ENCODE assay signal across 8 mouse cellular contexts in the genomic region with DNA sequence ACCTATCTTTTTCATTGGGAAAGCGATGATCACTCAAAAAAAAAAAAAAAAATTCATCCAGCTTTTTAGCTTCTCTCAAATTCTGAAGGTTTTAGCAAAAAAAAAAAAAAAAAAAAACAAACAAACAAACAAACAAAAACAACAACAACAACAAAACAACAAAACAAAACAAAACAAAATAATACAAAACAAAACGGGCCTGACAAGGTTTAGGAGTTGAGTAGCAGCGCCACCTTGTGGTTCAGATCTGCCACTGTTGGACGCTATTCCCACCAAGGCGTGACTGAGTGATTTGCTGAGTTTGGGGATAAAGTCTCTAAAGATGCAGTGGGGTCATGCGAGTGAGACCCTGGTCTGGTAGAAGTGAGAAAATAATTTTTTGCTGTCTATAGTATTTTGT. TPM values are rescaled to one million over a fixed set of nuclear protein-coding genes. Genes with fewer than 3 reads are reported as not detected.
A peak's percentile ranks its signal among the peaks of the same experiment; 100 is the strongest.
DNase-seq lines count a peak whose midpoint lies in the region; ATAC-seq and TF ChIP-seq lines count a peak whose summit lies in the region.

No protein-coding gene starts in this region.

- no peak for TF ChIP-seq EP300 in heart, postnatal 0 days (IDR thresholded peaks at IDR 0.05; ENCODE audit: low read depth)

- no peak overlapping the region for H3K4me3 ChIP-seq in heart, postnatal 0 days (ENCODE audit: low read depth, low read length)

- H3K27me3 ChIP-seq in heart, postnatal 0 days (ENCODE audit: control insufficient read depth, insufficient read depth, low read length), result no peaks in the 10 kb centered on the region

- no peaks in the 10 kb centered on the region for H3K36me3 ChIP-seq in heart, postnatal 0 days (replicated peaks; ENCODE audit: control insufficient read depth, insufficient read depth, low read length)

- no peak overlapping the region for H3K27ac ChIP-seq in heart, postnatal 0 days (ENCODE audit: low read depth)

- ATAC-seq in cerebellum, adult (ENCODE audit: insufficient number of reproducible peaks, low FRiP score, low TSS enrichment), result peak; percentile 70; the same call in 1 of the 2 replicates
- ATAC-seq in heart, postnatal 0 days (ENCODE audit: insufficient read depth, low read depth), result no peak; the same call in 1 of the 2 replicates

- H3K4me1 ChIP-seq in heart, postnatal 0 days (ENCODE audit: control insufficient read depth, insufficient read depth), result no peaks in the 10 kb centered on the region

- no peaks in the 10 kb centered on the region for H3K9me3 ChIP-seq in heart, postnatal 0 days (replicated peaks; ENCODE audit: control insufficient read depth, low read length)

- no peak for DNase-seq in cerebellum, adult 11-12 months
- peak; percentile 69 to 71 for DNase-seq in adrenal gland, adult 18-20 months (ENCODE audit: low spot score in 2 of 2)
- peak; percentile 85 for DNase-seq in embryo, embryonic 10 days (ENCODE audit: low spot score)
- peak; percentile 18 for DNase-seq in heart, postnatal 0 days (ENCODE audit: low spot score)
- peak; percentile 74 to 77 for DNase-seq in layer of hippocampus, postnatal 10 days (ENCODE audit: low spot score in 2 of 2)
- DNase-seq in lung, postnatal 4 days, result peak; percentile 52 to 64
- DNase-seq in right cerebral cortex, postnatal 14 days, result peak; percentile 60

- H3K4me2 ChIP-seq in heart, postnatal 0 days (ENCODE audit: low read depth, low read length), result no peak overlapping the region

- peak; percentile 93 for TF ChIP-seq CTCF in heart, postnatal 0 days (IDR thresholded peaks at IDR 0.05; ENCODE audit: low read depth)

- no peak overlapping the region for H3K9ac ChIP-seq in heart, postnatal 0 days (replicated peaks; ENCODE audit: low read depth, low read length)

- 26% methylated on average over 6 of the region's 6 CpGs for WGBS in heart, postnatal 0 days

RNA-seq across cellular contexts. Expression of gene Cpa3, which starts 43.1 kb away (rescaled TPM):
- total RNA-seq in adrenal gland, adult 18-20 months (2021), result 1 to 10 TPM; 1.5 to 3.4 TPM
- 7.3 and 13.5 TPM in 2 replicates for total RNA-seq in heart, postnatal 0 days (2014; rRNA removed; ENCODE audit: low replicate concordance)
- polyA plus RNA-seq in heart, postnatal 0 days (2015; fragmentation: Nextera tagmentation; extraction: Ambion mirVana), result 16.3 and 19.6 TPM in 2 replicates
- total RNA-seq in layer of hippocampus, postnatal 10 days (2021), result under 1 TPM; 0.60 to 0.69 TPM

RNA-seq across cellular contexts. Expression of gene Gyg, which starts 43.8 kb away (rescaled TPM):
- 100 to 1,000 TPM; 100 to 127 TPM for total RNA-seq in adrenal gland, adult 18-20 months (2021)
- 237 and 317 TPM in 2 replicates for total RNA-seq in heart, postnatal 0 days (2014; rRNA removed; ENCODE audit: low replicate concordance)
- 338 and 340 TPM in 2 replicates for polyA plus RNA-seq in heart, postnatal 0 days (2015; fragmentation: Nextera tagmentation; extraction: Ambion mirVana)
- total RNA-seq in layer of hippocampus, postnatal 10 days (2021), result 10 to 100 TPM; 52.0 to 59.4 TPM
